Mouse (Mus musculus): Measurements from ENCODE around the gene Nrbp1.

- TF ChIP-seq CTCF (conservative IDR thresholded peaks at IDR 0.05 in 1 of 2, IDR thresholded peaks at IDR 0.05 in 1 of 2; ENCODE audit: low read depth in 2 of 2, low read length in 2 of 2) (no peak), POLR2A (IDR thresholded peaks at IDR 0.05; ENCODE audit: low read depth, low read length) (no peak), RCOR1 (conservative IDR thresholded peaks at IDR 0.05; ENCODE audit: low read depth, low read length) (no peak), POLR2AphosphoS2 (IDR thresholded peaks at IDR 0.05; ENCODE audit: low read depth, low read length) (no peak), USF1 (IDR thresholded peaks at IDR 0.05; ENCODE audit: low read depth, low read length) (no peak), ZC3H11A (IDR thresholded peaks at IDR 0.05; ENCODE audit: low read depth, low read length) (no peak), CHD2 (IDR thresholded peaks at IDR 0.05; ENCODE audit: low read length) (no peak)
These were observed 54.4 kb downstream of the Nrbp1 start for GRCm38 (mm10) chr5:31294964-31295605.
